Mouse (Mus musculus) bone marrow, adult 2 months (tissue): ENCODE measurements around the gene Slc6a18.

Experiments
- CTCF ChIP-seq: fragments of 200-500 bp; IDR thresholded peaks from 2 replicates; pipeline ENCODE4 v1.5.1; 2011; ENCODE audit warnings: low read length, control low read depth; ENCODE audit not compliant: control insufficient read depth, insufficient read depth
- POLR2A ChIP-seq: fragments of 200-500 bp; IDR thresholded peaks from 2 replicates; pipeline ENCODE4 v1.6.1; 2011; ENCODE audit warnings: low read depth, mild to moderate bottlenecking, control low read depth, low read length, borderline replicate concordance; ENCODE audit not compliant: control insufficient read depth

- TF ChIP-seq POLR2A (no peak), CTCF (no peak)
Measured at GRCm38 (mm10) chr13:73641296-73641695, 36.5 kb downstream of the Slc6a18 start.
